Mouse (Mus musculus): ENCODE results near the gene H2afz.
"Not testable (repeated sequence)": the region's sequence is repeated elsewhere in the genome, so short reads cannot be mapped to it uniquely, and the experiment has no call there.

Gene H2afz

DNA sequence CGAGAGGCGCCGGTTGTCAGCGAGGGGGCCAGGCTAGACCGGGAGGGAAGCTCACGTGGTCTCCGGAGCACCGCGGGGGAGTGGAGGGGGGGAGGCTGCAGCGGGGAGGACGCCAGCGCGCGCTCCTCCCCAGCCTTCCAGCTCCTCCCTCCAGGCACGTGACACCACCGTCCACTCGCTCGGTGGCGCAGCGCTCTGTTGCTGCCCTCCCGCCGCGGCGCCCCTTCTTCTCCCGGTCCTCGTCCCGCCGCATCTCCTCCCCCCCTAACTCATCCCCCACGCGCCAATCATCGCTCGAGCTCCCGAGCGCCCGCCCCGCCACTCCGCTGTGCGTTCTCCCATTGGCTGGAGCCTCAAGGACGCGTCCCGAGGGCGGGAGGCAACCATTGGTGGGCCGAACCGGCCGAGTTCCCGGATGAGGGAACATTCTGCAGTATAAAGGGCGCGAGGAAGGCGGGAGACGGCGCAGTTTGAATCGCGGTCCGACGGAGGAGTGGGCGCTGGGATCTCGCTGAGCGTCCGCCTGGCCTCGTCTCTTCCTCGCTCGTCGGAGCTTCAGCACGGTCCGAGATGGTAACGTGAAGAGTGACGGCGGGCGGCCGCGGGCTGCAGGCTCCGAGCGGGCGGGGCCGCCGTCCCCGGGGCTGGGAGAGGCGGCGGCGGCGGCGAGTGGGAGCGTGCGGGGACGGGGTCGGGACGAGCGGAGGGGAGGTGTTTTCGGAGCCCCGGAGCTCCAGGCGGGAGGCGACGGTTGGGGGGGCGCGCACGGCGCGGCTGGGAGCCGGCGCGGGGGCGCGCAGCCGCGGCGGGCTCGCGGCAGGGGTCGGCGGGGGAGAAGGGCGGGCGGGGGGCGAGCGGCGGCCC is at the start of gene H2afz:
Gene H2afz, plus strand, starts transcription at position 364 of the 864 bp plus-strand sequence.
- peak; percentile 98 to 99 for DNase-seq

DNA sequence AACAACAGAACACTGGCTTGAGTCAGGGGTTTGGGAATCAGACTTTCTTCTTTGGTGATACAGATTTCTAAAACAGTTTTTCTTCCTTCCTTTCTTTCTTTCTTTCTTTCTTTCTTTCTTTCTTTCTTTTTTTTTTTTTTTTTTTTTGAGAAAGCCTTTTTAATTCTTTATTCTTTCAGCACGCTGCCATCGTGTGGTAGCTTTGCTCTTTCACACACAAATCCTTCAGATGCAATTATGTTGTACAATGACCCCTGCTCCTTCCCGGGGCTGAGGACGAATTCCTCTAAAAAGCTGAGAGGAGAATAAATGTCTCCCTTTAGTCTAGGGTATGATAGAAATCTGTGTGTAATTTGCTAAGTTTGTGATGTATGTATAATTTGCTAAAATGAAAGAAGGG is 45.6 kb upstream of the H2afz start:
- no peak for DNase-seq

DNA sequence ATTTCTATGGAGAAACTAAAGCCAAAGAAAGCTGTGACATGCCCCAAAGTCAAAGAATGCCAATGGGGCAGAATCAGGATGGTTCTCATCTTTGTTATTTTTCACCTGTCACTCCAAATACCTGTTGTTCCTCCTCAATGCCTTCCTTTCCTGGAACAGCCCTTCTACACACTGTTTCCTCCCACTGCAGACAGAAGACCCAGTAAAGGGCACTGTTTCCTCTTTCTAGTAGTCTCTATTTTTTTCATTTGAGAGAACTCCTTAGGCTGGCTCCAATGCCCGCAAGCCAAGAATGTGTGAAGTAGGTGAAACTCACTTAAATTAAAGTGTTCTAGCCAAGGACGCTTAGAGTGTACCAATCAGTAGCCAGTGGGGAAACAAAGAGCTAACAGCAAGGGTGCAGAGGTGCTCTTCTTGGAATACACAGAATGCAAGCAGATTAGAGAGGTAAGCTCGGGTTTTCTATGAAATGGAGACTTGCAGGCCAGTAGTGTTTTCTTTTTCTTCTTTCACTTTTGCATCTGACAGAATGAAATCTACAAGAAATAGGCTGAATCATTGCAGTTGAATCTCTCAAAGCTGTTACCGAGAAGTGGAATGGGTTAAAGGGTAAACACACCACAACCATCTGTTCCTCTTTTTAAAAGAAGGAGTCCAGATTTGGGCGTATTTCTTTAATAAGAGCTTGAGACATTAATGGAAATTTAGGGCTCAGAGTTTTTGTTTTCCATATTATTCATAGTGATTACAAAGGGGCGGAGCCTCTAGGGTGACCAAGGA is 43.4 kb upstream of the H2afz start:
- DNase-seq: no peak

DNA sequence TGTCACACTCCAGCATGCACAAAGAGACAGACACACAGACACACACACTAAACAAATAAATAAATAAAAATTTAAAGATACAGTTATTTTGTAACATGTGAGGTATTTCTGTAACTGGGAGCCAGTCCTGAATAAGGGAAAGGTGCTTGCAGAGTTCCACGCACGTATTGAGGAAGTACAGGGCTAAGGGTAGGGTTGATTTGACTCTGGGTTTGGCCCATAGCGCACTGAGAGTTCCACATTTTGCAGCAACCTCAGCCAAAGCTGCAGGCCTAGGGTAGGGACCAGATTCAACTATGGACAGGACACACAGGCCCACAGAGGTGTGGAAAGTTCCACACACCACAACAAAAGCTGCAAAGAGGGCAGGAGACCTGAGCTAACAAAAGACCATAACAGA is 41.0 kb upstream of the H2afz start:
- DNase-seq: no peak

DNA sequence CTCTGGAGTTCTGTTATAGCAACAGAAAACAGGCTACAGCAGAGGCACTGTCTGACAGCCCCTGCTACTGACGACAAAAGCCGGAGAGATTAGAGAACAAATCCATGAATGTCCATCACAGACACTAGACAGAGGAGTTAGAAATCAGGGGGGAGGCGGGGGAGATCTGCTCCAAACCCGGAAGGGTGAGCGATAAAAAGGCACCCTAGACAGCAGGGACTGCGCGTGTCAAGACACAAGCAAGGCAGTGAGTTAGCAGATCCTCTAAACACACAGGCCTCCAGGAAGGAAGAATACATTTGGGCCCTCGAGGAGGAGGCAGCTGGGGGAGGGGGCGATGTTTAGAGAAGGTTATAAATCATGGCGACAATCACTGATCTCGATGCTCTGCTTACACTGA is 36.6 kb upstream of the H2afz start:
- no peak for DNase-seq

DNA sequence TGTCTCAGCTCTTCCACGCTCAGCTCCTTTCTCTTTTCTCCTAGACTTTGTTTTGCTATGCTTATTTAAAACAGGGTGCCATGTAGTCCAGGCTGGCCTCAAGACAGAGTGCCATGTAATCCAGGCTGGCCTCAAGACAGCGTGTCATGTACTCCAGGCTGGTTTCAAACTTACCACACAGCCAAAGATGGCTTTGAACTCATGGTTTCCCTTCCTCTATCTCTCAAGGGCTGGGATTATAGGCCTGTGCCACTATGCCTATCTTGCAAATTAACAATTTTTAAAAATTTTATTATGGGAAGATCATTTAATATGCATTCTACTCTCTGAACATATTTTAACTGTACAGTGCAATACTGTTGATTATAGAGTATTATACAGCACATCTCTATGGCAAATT is 33.1 kb upstream of the H2afz start:
- DNase-seq: no peak

DNA sequence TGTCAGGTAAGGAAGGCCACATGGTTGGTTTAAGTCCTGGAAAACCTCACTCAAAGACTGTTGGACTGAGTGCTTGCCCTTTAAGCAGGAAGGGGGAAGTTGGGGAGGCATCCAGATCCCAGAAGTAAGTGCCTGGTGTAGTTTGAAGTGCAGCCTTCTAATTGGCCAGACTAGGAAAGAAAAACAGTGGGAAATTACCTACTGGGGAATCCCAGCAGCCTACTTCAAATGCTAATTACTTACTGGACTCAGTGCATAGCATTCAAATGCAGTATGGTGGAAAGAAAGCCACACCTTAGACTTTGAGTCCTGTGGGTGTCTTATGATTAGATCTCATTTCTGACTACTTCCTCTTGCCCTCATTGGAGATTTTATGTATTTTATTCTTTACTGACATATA is 31.2 kb upstream of the H2afz start:
- DNase-seq: no peak

DNA sequence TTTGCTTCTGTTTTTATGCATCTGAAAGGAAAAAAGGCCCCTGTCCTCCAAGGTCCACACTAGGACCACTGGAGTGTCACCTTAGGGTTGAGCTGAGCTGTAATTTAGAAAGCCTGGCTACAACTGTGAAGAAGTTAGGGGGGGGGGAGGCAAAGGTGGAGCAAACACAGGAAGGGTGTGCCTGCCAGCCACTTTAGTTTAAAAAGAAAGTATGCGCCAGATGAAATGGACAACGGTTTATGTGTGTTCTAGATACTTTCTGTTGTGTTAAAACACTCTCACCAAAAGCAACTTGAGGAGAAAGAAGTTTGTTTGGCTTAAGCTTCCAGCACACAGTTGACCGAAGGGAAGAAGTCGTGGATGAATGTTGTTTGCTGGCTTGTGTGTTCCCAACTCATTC is 30.6 kb upstream of the H2afz start:
- DNase-seq: no peak

DNA sequence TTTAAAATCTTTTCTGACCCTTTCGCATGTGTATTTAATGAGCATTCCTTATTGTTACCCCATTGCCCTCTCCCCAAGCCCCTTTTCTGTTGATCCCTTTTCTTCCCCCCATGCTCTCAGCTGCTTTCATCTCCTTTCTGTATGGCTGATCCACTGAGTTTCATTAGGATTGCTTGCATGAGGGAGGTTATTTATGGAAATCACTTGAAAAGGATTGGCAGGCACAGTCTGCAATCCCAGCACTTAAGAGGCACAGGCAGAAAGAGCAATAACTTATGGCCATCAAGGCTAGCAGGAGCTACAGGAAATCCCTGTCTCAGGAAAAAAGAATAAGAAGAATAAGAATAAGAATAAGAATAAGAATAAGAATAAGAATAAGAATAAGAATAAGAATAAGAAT is 27.7 kb upstream of the H2afz start:
- no peak for DNase-seq

DNA sequence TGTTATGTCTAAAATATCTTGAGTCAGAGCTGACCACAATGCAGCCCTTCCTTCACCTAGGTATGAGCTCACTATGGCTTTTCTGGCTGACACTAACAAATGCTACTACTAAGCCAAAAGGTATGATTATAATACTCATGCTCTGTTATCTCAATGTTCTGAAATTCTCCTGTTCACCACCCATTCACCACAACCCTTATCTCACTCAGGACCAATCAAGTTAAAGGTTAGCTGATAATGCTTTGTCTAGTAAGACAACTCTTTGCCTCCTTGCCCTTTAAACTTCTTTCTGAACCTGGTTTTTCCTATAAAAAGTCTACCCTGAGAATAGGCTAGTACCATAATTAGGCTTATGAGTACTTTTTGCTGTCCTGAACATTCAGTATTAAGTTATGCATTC is 26.1 kb upstream of the H2afz start:
- DNase-seq: no peak

DNA sequence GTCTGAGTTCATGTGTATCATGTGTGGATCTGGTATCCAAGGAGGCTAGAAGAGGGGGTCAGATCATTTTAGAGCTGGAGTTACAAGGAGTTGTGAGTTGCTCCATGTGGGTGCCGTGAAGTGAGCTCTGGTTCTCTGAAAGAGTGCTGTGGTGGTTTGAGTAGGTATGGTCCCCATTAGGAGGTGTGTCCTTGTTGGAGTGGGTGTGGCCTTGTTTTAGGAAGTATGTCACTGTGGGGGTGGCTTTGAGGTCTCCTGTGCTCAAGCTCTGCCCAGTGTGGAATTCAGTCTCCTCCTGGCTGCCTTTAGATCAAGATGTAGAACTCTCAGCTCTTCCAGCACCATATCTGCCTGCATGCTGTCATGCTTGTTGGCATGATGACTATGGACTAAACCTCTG is 21.3 kb upstream of the H2afz start:
- DNase-seq: no peak

DNA sequence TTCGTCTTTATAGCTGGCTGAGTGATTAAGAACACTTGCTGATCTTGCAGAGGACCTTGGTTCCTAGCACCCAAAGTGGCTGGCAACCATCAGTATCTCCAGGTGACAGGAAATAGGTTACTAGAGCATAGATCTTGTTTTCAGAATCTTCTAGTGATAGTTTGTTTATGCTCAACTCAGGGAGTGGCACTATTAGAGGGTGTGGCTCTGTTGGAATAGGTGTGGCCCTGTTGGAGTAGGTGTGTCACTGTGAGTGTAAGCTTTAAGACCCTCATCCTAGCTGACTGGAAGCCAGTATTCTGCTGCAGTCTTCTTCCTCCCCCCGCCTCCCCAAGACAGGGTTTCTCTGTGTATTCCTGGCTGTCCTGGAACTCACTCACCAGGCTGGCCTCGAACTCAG is 20.0 kb upstream of the H2afz start:
- DNase-seq: no peak

DNA sequence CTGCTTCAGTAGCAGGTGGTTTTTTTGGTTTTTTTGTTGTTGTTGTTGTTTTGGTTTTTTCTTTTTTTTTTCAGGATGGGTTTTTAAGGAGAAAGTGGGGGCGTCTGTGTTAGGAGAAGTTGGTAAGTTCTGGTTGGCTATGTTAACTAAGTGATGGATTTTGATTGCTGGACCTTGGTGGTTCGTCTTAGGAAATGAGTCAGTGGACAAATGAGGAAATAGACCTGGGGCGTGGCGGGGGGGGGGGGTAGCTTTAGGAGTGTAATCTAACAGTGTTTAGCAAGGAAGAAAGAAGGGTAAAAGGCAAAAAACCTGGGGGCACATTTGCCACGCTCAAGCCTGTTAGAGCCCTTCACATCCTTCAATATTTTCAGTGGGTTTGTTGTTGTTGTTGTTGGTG is 17.7 kb upstream of the H2afz start:
- no peak for DNase-seq

DNA sequence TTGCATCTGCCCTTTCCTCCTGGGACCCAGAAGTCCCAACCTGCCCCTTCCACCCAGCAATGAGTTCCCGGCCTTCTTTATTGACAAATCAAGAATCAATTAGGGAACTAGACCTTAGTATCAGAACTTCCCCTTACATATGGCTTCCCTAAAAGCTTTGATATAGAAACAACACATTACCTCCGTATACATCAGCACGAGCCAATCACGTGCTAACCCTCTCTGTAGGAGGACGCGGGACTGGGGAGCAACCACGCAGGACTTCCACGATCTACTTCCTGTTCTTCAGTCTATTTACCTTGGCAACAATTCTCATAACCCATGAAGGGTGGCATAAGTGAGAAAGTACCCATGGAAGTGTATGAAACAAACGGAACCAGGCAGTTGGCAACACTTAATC is 15.9 kb upstream of the H2afz start:
- DNase-seq: no peak

DNA sequence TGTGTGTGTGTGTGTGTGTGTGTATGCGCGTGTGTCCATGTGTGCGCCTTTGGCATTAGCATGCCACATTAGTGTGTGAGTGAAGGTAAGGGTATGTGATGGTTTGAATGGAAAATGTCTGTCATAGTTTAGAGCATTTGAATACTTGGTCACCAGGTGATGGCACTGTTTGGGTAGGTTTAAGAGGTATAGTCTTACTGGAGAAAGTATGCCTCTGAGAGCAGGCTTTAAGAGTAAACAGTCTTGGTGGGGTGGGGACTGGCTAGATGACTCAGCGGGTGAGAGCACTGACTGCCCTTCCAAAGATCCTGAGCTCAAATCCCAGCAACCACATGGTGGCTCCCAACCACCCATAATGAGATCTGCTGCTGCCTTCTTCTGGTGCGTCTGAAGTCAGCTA is 14.6 kb upstream of the H2afz start:
- no peak for DNase-seq

DNA sequence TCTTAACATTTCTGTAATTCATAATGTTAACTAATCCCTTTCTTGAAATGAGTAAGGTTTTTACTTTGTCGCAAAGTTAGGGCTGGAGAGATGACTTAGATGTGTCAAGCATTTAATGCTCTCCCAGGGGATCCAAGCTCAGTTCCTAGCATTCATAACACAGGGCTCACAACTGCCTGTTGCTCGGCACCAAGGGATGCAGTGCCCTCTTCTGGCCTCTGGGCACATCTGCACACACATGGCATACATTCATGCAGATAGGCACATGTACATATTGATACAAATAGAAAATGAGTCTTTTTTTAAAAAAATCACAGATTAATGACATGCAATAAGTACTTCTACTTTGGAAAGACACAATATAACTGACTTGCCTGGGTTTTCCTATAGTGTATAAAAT is 13.1 kb upstream of the H2afz start:
- DNase-seq: no peak

DNA sequence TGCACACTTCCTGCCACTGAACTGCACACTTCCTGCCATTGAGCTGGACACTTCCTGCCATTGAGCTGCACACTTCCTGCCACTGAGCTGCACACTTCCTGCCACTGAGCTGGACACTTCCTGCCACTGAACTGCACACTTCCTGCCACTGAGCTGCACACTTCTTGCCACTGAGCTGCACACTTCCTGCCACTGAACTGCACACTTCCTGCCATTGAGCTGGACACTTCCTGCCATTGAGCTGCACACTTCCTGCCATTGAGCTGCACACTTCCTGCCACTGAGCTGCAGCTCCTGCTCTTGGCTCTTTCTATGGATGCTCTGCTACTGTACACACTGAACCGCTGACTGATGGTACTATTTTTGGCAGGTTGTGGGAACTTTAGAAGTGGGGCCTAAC is 11.3 kb upstream of the H2afz start:
- DNase-seq: not testable (repeated sequence)

DNA sequence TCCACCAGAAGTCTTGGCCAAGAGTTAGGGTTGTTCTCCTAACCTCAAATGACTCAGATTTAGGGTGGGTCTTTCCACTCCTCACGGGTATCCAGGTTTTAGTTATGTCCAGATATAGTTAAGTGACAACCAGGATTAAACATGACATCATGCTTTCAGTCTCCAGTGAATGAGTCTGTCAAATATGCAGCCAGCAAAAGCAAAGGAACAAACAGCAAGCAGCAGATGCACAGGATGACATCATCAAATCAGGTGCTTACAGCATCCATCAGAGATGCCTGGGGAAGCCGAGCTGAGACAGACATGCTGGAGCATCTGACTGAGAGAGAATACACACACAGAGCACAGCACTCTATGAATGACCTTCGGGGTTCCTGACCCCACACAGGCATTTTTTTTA is 9.0 kb upstream of the H2afz start:
- no peak for DNase-seq

DNA sequence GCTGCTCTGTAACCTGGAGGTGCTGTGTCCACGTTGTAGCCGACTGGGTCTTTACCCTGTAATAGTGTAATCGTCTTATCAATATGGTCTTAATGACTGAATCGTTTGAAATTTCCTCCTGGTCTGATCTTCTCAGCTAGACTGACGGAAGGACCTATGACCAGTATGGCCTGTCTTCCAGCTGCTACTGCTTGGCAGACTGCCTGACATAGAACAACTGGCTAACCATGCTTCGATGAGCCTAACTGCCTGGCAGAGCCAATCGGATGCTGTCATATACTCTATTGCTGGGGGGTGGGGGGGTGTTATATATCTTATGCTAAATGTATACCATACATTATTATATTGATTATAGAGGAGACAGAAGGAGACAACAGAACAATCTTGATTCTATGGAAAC is 8.2 kb upstream of the H2afz start:
- no peak for DNase-seq

DNA sequence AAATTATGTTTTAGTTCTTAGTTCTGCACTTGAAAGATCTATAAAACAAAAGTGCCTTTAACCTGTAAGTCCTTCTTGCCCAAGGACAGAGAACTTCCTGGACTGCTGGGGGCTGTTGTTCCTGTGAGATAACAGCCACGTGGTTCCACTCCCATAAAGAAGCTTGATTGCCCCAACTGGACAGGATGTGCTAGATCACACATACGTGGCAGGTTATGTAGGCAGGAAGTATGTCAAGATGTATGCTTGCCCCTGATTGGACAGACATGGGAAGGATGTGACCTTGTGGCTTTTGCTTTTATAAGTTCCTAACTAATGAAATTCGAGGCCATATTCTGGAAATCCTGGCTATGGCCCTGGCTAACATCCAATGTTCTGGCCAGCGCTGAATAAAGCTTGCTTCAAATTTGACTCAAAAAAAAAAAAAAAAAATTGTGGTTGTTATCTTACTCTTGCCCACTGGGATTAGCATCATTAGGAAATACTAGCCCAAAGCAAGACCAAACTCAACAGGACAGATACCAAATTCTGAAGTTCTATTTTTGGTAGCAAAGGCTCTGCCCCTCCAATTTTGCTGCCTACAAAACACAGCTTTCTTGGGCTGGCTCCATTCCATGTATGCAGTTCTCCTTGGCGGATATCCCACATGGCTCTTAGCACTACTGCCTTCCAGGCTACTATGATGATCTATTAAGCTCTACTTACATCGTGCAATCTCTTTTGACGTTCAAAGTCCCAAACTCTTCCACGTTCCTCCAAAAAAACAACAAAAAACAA is 3.7 kb upstream of the H2afz start:
- DNase-seq: no peak

DNA sequence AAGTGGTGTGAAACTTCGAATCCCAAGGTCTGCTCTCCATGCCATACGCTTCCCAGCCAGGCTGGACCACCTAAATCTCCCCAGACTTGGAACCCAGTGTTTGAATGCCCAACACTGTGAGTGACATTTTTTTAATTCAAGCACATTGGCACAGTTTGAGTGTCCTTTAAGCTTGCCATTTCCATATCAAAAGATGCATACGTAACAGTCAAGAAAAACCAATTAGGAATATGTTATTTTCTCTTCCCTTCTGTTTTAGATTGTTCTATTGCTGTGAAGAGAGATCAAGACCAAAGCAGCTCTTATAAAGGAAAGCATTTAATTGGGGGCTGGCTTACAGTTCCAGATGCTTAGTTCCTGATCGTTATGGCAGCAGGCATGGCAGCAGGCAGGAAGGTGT is 2.9 kb upstream of the H2afz start:
- DNase-seq: no peak

DNA sequence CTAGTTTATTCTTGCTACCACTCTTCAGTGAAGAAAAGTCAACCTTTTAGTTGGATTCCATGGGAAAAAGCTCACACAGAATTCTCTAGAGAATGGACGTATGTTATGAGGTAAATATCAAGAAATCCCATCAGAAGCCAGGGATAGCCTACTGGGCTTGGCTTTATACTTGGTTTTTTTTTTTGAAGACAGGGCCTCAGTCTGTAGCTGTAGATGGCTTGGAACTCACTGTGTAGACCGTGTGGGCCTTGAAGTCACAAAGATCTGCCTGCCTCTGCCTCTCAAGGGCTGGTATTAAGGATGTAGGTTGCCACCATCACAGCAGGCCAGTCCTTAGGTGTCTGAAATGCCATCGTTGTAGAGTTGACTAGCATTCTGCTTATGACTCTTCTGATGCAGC is 1.7 kb upstream of the H2afz start:
- no peak for DNase-seq

DNA sequence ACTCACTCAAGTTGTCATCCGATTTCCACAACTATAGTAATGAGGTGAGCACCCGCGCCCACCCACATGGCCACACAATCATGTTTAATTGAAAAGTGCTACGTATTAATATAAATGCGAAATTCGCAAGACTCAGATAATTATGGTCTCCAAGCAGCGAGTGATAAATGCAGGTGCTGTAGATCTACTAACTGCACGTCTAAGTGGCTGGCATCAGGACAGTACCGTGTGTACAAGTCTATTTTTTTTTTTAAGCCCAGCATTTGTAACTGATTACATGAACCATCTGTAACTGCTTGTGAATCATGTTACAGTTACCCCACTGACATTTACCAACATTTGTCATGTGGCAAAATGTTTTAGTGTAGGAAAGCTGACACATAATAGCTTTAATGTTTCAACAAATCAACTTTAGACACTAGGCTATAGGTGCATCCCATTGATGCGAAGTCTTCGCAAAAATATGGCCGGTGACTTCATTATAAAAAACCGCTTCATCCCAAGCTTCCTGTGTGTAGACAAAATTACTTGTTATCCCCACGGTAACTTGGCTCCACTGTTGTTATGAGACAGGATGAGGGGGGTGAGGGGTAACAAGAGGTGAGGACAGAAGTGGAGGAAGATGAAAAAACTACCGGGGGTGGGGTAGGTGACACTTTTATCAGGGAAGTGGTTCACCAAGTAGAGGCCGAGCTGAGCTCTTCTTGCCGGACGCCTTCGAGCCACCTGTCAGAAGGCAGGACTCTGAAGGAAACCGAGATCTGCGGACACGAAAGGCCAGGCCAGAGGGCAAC is 760 bp upstream of the H2afz start:
- no peak for DNase-seq
